Mouse (Mus musculus) CD4-positive, CD25-positive, alpha-beta regulatory T cell, adult 2 months (primary cell): Measurements from ENCODE around the gene Slc30a7.

Source experiments
- DNase-seq: peaks from one replicate; pipeline ENCODE4 v3.0.0-alpha.2; 2012; ENCODE audit warnings: low read depth, low spot score

Slc30a7 gene

DNA sequence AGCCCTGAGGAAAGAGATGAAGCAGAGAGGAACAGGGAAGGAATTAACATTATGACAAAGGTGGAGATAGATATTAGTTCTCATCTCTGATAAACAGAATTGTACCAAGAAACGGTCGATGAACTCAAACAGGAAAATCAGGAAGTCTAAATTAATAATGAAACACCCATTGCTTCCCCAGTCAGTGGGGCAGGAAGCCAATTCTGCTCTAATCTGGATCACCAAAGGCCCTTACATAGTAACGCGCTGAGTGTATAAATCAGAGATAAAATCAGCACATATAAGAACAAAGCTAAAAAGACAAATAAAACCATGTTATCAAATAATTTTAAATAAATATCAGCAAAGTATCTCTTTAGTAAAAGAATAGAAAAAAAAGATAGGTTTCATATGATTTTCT lies 15.1 kb downstream of the Slc30a7 start:
- no peak for DNase-seq

DNA sequence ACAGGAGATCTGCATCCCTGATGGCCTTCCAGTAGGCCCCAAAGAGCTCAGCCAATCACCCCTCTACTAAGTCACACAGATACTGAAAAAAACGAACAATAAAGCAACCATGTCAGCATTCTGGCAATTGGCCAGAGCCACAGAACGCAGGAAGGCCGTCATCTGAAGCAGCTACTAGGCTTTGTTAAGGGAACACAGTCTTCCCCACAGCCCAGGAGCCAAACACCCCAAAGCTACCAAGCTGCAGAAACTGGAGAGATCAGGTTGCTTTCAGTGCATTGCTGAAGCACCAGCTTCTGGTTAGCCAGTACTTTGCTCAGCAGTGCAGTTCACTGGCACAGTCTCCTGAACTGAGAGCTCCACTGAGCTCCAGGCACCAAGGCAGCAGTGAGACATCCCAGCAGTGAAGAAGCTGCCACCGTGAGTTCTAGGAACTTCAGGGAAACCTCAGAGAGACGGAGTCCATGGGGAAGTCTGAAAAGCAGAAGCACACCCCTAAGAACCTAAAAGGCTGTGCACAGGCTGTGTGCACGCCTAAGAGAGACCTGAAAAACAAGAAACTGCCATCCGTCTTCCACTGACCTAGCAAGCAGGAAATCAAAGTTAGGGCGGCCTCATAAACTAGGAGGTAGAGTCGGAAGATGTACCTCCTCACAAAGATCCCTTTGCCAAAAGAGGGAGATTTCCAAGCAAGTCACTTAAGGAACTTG lies 21.9 kb downstream of the Slc30a7 start:
- DNase-seq, result no peak

DNA sequence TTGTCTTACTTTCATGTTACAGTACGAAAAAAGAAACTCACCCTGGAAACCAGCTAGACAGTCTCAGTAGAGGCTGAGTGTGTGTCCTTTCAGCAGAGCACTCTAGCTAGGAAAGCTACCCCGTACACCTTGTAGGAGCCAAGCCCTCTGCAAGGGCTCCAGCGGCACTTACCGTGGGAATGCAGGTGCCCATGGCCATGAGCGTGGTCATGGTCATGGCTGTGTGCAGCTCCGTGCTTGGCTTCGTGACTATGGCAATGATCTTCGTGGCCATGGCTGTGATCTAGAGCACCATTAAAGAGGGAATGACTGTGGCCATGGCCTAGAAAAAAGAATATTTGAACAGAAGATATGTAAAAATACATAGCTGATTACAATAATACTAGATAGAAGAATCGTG lies 22.6 kb downstream of the Slc30a7 start:
- DNase-seq, result no peak

DNA sequence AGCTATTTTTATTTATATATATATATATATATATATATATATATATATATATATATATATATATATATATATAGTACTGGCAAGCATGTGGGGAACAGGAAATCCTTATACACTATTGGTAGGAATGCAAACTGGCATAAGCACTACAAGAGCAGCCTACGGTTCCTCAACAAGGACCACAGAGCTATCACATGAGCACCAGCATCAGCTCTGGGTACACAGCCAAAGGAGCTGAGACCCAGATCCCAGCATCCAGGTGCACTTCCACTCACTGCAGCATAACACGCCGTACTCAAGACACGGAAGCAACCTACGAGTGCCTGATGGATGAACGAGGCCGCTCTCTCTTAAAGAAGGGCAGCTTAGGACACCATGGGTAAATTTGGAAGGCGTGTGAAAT lies 24.0 kb downstream of the Slc30a7 start:
- DNase-seq, result no peak

DNA sequence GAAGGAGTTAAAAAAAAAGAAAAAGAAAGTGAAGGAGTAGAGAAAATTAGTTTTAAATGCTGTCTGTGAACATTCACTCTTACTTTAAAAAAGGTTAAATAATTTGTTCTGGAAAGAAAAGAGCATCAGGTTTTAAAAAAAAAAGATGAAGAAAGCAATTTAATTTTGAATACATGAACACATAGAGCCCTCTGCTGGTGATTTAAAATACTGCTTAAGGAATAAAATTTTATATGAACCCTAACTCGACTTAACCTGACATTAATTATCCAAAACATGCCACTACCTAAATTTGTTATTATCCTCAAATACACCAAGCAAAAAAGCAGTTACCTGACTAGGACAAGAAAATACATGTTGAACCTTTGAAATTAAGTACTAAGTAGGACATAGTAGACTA lies 28.2 kb downstream of the Slc30a7 start:
- peak; percentile 70 for DNase-seq

DNA sequence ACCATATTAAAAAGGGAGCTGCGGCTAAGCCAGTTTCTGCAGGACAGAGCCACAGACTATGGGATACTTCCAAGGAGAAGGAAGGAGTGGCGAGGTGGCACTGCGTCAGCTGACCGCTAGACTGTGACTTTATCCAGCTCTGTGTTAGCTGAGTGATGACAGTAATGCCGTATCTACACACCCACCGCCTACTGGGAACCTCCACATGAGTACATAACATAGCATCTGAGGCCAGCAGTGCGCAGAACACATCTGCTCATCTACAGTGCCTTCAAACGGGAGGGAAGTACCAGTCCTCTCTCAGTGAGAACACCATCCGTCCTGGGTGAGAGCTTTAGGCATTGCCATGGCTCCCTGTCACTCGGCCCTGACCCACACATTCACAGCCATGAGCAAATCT lies 32.2 kb downstream of the Slc30a7 start:
- peak; percentile 57 for DNase-seq

DNA sequence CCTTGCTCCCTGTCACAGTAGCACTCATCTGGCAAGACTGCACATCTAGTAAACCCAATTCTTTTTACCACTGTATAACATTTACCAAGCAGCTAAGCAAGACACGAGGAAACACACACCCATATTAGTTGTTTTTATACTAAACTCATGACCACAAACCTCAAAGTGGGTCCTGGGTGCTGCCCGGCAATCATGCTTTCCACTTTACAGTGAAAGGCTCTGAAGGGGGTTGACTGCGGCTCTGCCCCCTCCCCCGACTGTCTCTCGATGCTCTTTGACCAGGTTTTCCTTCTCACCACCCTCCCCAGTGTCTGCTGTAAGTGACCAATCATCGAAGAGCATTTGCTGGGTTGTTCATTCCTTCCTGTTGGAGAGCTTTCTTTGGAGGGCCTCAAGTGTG lies 33.0 kb downstream of the Slc30a7 start:
- peak; percentile 66 for DNase-seq

GRCm38 (mm10) chr3:115971891-115972646 lies 35.1 kb downstream of the Slc30a7 start:
- peak; percentile 82 for DNase-seq

- DNase-seq, result peak; percentile 51
Measured at GRCm38 (mm10) chr3:115971045-115971785, 36.0 kb downstream of the Slc30a7 start.

- DNase-seq, result no peak
Measured at GRCm38 (mm10) chr3:115968745-115969530, 38.3 kb downstream of the Slc30a7 start.

DNA sequence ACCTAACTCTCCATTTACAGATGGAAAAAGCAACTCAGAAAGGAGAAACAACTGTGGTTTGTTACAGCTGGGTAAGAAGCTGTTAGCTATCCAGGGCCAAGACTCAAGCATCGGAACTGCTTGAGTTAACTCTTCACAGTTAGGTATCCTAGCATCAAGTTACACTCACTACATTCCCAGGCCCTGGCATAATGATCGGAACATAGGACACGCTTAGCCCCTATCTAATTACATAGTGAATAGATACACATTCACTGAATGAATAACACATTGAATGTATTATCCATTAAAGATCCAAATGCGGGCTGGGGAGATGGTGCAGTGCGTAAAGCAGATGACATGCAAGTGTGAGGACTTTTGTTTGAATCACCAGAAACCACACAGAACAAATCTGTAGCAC lies 43.1 kb downstream of the Slc30a7 start:
- no peak for DNase-seq

- DNase-seq, result no peak
Measured at GRCm38 (mm10) chr3:115963597-115963996, 43.6 kb downstream of the Slc30a7 start.

- DNase-seq, result no peak
Measured at GRCm38 (mm10) chr3:115962028-115962415, 45.2 kb downstream of the Slc30a7 start.

DNA sequence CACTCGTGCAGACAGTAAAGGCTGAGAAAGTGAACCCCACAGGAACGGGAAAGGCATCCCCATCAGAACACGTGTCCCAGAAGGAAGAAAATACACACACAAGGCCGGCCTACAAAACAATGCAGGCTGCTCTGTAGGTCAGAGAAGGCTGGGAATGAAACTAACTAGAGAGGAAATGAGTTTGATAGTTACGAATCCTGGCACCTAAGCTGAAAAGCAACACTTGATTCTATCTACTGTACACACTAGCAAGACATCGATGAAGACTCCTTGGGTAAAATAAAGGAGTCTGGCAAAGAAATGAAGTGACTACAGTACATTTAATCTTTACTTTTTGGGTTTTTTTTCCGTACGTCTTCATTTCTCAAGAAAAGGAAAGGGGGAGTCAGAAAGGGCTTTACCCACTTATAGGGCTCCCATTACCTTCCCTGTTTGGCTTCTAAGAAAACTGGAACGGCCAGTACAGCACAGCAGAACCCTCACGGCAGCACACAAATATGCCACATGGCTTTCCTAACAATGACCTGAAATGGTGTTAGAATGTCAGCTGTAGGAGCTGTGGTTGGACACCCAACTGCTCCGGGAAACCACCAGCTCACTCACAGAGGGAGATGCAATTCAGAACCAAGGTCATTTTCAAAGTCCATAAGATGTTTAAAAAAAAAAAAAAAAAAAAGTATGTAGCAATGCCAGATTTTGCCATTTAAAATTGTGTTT lies 45.7 kb downstream of the Slc30a7 start:
- no peak for DNase-seq

- no peak for DNase-seq
Measured at GRCm38 (mm10) chr3:115957223-115957622, 50.0 kb downstream of the Slc30a7 start.

DNA sequence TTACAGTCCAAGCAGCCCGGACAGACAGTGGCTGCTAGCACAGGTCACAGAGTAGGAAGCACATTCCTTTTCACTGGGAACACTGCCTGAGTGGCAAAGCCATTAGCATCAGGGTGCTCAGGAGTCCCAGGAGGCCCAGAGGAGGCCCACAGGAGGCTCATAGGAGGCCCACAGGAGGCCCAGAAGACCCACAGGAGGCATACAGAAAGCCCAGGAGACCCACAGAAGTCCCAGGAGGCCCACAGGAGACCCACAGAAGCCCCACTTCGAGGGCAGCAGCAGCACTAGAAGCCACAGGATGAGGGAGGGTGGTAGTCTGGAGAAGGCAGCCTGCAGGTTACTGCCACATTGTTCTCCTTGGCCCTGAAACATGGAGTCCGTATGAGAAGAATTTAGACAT lies 54.1 kb downstream of the Slc30a7 start:
- no peak for DNase-seq

DNA sequence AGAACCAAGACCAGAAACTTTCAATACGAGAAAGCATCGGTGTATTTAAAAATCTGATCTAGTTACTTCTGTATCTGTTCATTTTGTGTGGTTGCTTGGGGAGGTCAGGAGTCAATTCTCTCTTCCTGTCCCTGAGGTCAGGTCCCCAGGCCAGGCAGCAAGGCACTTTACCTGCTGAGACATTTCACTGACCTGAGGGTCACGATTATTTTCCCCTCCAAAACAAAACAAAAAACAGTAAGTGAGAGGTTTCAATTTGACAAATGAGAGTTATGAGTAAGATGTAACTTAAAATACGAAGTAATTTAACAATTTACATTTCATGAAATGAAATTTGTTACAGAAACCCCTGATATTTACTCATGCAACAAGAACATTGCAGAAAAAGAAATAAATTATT lies 54.9 kb downstream of the Slc30a7 start:
- DNase-seq, result no peak

DNA sequence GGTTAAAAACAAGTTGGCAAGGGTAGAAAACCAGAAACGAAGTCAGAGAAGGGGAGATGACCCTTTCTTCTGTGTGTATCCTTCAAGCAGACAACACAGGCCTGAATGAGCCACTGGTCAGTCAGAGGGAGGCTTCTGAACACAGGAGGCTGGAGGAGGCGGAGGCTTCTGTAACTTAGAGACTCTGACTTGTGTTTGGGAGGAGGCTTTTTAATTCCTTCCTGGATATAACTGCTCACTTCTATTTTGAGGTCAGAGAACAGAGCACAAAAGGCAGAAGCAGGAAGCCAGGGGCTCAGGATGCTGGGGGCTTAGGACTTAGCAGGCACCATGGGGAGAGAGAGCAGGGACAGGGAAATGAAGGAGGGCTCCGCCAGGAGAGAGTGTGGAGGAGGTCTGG lies 56.0 kb downstream of the Slc30a7 start:
- DNase-seq, result no peak

DNA sequence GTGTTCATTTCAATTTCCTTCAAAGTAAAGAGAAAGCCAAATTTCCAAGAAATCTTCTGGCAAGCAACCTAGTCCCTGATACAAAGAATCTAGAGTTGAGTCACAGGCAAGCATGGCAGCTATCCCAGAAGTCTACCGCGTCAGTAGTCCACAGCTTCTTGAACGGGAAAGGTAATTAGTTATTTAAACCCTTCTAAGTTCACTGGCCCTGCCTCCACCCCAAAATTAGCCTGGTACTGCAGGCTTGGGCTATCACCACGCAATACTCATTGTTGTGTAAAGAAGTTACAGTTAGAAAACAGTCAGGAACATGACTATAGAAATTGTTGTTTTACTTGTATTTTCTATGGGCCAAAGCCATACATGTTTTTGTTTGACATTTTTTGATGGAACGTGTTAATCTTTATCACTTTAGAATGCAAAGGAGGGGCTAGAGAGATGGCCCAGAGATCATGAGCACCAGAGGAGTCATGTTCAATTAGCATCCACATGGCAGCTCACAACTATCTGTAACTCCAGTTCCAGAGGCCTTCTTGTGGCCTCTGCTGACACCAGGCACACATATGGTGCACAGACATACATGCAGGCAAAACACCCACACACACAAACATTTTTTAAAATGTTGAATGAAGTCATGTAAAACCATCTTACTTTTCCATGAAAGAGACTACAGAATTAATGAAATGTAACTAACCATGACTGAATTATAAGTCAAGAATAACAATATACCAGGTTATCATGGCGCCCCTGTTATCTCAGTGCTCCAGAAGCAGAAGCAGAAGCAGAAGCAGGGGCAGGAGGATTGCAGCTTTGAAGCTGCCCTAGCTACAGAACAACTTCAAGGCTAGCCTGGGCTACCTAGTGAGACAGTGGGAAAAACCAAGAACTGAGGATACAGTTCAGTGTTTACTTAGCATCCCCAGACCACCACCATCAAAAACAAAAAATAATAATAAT lies 57.0 kb downstream of the Slc30a7 start:
- no peak for DNase-seq
